ENCODE assay signal across 7 mouse cellular contexts in the genomic region with DNA sequence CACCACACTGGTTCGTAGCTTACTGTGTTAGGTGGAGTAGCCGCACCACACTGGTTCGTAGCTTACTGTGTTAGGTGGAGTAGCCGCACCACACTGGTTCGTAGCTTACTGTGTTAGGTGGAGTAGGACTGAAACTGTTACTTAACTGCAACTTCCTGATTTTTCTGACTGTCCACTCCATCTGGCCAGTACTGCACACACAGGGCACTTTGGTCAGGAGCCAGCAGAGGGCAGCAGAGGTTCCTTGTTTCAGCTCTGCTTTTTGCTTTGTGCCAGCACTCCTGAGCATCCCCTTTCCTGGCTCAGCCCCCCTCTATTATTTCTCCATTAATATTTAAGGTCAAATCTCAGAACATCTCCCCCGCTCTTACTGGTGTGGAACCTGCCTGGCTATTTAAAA.
DNase-seq lines count a peak whose midpoint lies in the region; ATAC-seq lines count a peak whose summit lies in the region.

No protein-coding gene starts in this region.

- no peaks in the 10 kb centered on the region for H3K4me1 ChIP-seq in limb, embryonic 11.5 days (ENCODE audit: control insufficient read depth, insufficient read depth, low read length)
- H3K4me1 ChIP-seq in midbrain, embryonic 16.5 days (ENCODE audit: control insufficient read depth, insufficient read depth, low read length), result no peaks in the 10 kb centered on the region

- H3K27ac ChIP-seq in limb, embryonic 11.5 days (replicated peaks; ENCODE audit: low read depth, low read length), result no peak overlapping the region
- H3K27ac ChIP-seq in midbrain, embryonic 16.5 days (ENCODE audit: low read length), result no peak overlapping the region

- no peak overlapping the region for H3K4me2 ChIP-seq in limb, embryonic 11.5 days (ENCODE audit: low read depth, severe bottlenecking)
- H3K4me2 ChIP-seq in midbrain, embryonic 16.5 days (ENCODE audit: low read length), result no peak overlapping the region

- no peak overlapping the region for H3K4me3 ChIP-seq in limb, embryonic 11.5 days (ENCODE audit: low read depth, low read length)
- H3K4me3 ChIP-seq in midbrain, embryonic 16.5 days (ENCODE audit: low read depth, low read length), result no peak overlapping the region

- 79% methylated on average over 6 of the region's 6 CpGs for WGBS in limb, embryonic 11.5 days
- WGBS in midbrain, embryonic 16.5 days, result 77% methylated on average over 6 of the region's 6 CpGs

- no peaks in the 10 kb centered on the region for H3K36me3 ChIP-seq in limb, embryonic 11.5 days (ENCODE audit: control insufficient read depth, insufficient read depth, low read length)
- H3K36me3 ChIP-seq in midbrain, embryonic 16.5 days (ENCODE audit: control insufficient read depth, insufficient read depth, low read length), result no peaks in the 10 kb centered on the region

- ATAC-seq in limb, embryonic 11.5 days (ENCODE audit: insufficient number of reproducible peaks, low FRiP score, low TSS enrichment, low read depth), result 0 out of 2 replicates have a peak, but pooled peaks have one; percentile 32
- ATAC-seq in midbrain, embryonic 16.5 days, result peak; percentile 76

- H3K27me3 ChIP-seq in limb, embryonic 11.5 days (ENCODE audit: control insufficient read depth, insufficient read depth, low read length), result no peaks in the 10 kb centered on the region
- H3K27me3 ChIP-seq in midbrain, embryonic 16.5 days (ENCODE audit: control insufficient read depth, insufficient read depth, low read depth, low read length), result no peaks in the 10 kb centered on the region

- peak; percentile 44 for DNase-seq in adrenal gland, adult 8-10 months
- DNase-seq in embryo, embryonic 10.5 days (ENCODE audit: low spot score), result peak; percentile 82
- peak; percentile 65 to 76 for DNase-seq in gastrocnemius, postnatal 4 days (ENCODE audit: low spot score in 2 of 2)
- peak; percentile 83 for DNase-seq in kidney, adult 9 months
- DNase-seq in limb, embryonic 11.5 days (ENCODE audit: low spot score), result peak; percentile 82
- DNase-seq in spleen, postnatal 10 days (ENCODE audit: low spot score in 2 of 2), result peak; percentile 28 to 79

- no peak overlapping the region for H3K9ac ChIP-seq in limb, embryonic 11.5 days (ENCODE audit: low read length)
- no peak overlapping the region for H3K9ac ChIP-seq in midbrain, embryonic 16.5 days (ENCODE audit: low read depth, low read length)

- no peaks in the 10 kb centered on the region for H3K9me3 ChIP-seq in limb, embryonic 11.5 days (ENCODE audit: control insufficient read depth, low read length)
- H3K9me3 ChIP-seq in midbrain, embryonic 16.5 days (replicated peaks; ENCODE audit: control insufficient read depth, low read length, poor library complexity, severe bottlenecking), result no peaks in the 10 kb centered on the region
